Mouse (Mus musculus) intestine, embryonic 16.5 days (tissue): ENCODE measurements around the gene Mnat1. TPM values are rescaled to one million over a fixed set of nuclear protein-coding genes. Genes with fewer than 3 reads are reported as not detected.

Source experiments
- ATAC-seq: fragments of 200-750 bp; cut with Nextera tagmentation; 2 replicates; pipeline ENCODE4 v1.8.0; 2017; ENCODE audit warnings: moderate TSS enrichment, moderate library complexity
- H3K27ac ChIP-seq: fragments of 300-500 bp; sonication (generic); 2 replicates; pipeline ENCODE4 v1.5.1; 2014; ENCODE audit warnings: mild to moderate bottlenecking, low read length
- H3K27me3 ChIP-seq: fragments of 300-500 bp; sonication (generic); replicated peaks from 2 replicates; pipeline ENCODE4 v1.6.1; 2014; ENCODE audit warnings: low read length, control low read depth, mixed read lengths; ENCODE audit not compliant: control insufficient read depth, insufficient read depth
- H3K36me3 ChIP-seq: fragments of 300-500 bp; sonication (generic); 2 replicates; pipeline ENCODE4 v1.6.1; 2014; ENCODE audit warnings: low read length, control low read depth; ENCODE audit not compliant: control insufficient read depth, insufficient read depth
- H3K4me1 ChIP-seq: fragments of 300-500 bp; sonication (generic); 2 replicates; pipeline ENCODE4 v1.6.1; 2014; ENCODE audit warnings: low read length, control low read depth, mixed read lengths; ENCODE audit not compliant: control insufficient read depth, insufficient read depth
- H3K4me2 ChIP-seq: fragments of 300-500 bp; sonication (generic); 2 replicates; pipeline ENCODE4 v1.6.1; 2014; ENCODE audit warnings: low read depth, low read length, control low read depth
- H3K4me3 ChIP-seq: fragments of 300-500 bp; sonication (generic); 2 replicates; pipeline ENCODE4 v1.5.1; 2014; ENCODE audit warnings: mild to moderate bottlenecking, low read length
- H3K9ac ChIP-seq: fragments of 300-500 bp; sonication (generic); 2 replicates; pipeline ENCODE4 v1.6.1; 2014; ENCODE audit warnings: low read depth, low read length
- H3K9me3 ChIP-seq: fragments of 300-500 bp; sonication (generic); 2 replicates; pipeline ENCODE4 v1.6.1; 2016; ENCODE audit warnings: low read length, control low read depth; ENCODE audit not compliant: control insufficient read depth
- whole genome bisulfite sequencing: fragments of 180-500 bp; shearing (Covaris S2); extraction: QIAGEN DNeasy Blood & Tissue Kit; methylation state at CpG from one replicate; pipeline ENCODE4 v1.1.7; 2014; 5-methylcytosine and 5-hydroxymethylcytosine counted together
- polyA plus RNA-seq: library from polyadenylated mRNA; unstranded; fragments of >200 nt; fragmentation: Nextera tagmentation; extraction: Ambion mirVana; gene quantifications from 2 replicates; pipeline ENCODE4 v1.2.1, GENCODE M21; 2015

The Mnat1 gene
- polyA plus RNA-seq, 1 experiment from 2014 or later, result 21.1 TPM

DNA sequence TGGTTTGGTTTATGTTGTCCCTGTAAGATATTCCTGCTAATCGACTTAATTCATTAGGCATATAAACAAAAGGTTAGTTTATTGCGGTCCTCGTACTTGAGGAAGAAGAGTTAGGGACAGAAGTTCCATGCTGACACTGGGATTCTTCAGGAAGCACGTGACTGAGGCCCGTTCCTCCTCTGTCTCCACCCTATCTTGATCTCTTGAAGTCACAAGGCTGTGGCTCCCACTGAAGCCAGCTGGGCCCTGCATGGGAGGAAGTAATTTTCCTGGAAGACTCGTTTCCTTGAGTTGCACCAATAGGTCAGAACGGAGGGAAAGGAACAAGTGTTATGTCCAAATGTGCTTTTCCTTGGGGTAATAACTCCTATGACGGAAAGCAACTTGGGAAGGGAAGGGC lies 164.1 kb downstream of the Mnat1 start:
- H3K4me2 ChIP-seq, result peak overlapping the region; percentile 68
- 52% methylated on average over 8 of the region's 8 CpGs for WGBS
- H3K4me3 ChIP-seq, result peak overlapping the region; percentile 82
- no peaks in the 10 kb centered on the region for H3K36me3 ChIP-seq
- peaks cover 6% of the 10 kb centered on the region; the same call in 1 of the 2 replicates for H3K4me1 ChIP-seq
- H3K27me3 ChIP-seq, result no peaks in the 10 kb centered on the region
- 0 out of 2 replicates have a peak, but pooled peaks have one; percentile 15 for ATAC-seq
- H3K9me3 ChIP-seq, result no peaks in the 10 kb centered on the region
- H3K9ac ChIP-seq, result no peak overlapping the region; the same call in 1 of the 2 replicates
- no peak overlapping the region for H3K27ac ChIP-seq

DNA sequence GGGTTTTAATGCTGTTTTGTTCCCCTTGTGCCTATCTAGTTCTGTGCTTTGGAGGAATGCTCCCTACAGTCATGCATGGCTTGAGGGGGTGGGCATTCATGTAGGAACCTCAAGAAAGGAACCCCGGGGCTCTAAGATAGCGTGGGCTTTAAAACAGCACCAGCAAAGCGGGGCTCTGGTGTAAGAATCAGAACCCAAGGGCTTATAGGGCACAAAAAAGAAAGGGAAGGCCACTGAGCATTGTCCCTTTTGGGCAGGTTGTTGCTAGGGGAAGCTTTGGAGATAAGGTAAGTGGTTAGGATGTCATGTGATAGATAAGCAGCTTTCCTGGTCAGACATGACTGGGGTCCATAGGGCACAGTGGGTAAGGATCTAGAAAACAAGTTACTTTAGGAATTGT lies 165.1 kb downstream of the Mnat1 start:
- WGBS, result 95% methylated on average over 3 of the region's 3 CpGs
- H3K27me3 ChIP-seq, result no peaks in the 10 kb centered on the region
- H3K9me3 ChIP-seq, result no peaks in the 10 kb centered on the region
- H3K36me3 ChIP-seq, result no peaks in the 10 kb centered on the region
- no peak overlapping the region for H3K4me2 ChIP-seq
- H3K4me1 ChIP-seq, result peaks cover 6% of the 10 kb centered on the region; the same call in 1 of the 2 replicates
- ATAC-seq, result no peak
- no peak overlapping the region for H3K27ac ChIP-seq
- H3K9ac ChIP-seq, result no peak overlapping the region
- no peak overlapping the region for H3K4me3 ChIP-seq

DNA sequence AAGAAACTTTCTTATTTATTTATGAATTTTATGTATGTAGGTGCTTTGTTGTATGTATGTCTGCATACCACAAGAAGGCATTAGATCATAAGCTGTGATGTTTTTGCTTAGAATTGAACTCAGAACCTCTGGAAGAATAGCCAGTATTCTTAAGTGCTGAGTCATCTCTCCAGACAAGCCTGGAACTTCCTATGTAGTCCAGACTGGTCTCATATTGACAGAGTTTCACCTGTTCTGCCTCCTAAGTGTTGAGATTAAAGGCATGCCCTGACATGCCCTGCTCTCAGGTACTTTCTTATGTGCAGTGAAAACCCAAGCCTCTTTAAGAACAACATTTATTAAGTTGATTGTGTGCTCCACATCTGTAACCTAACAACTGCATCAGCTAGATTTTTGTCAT lies 171.4 kb downstream of the Mnat1 start:
- Histone ChIP-seq H3K9me3 (no peaks in the 10 kb centered on the region), H3K36me3 (no peaks in the 10 kb centered on the region), H3K4me2 (no peak overlapping the region), H3K27me3 (no peaks in the 10 kb centered on the region), H3K27ac (no peak overlapping the region), H3K4me3 (no peak overlapping the region), H3K9ac (no peak overlapping the region), H3K4me1 (peaks cover 7% of the 10 kb centered on the region; the same call in 1 of the 2 replicates)
- ATAC-seq, result no peak

DNA sequence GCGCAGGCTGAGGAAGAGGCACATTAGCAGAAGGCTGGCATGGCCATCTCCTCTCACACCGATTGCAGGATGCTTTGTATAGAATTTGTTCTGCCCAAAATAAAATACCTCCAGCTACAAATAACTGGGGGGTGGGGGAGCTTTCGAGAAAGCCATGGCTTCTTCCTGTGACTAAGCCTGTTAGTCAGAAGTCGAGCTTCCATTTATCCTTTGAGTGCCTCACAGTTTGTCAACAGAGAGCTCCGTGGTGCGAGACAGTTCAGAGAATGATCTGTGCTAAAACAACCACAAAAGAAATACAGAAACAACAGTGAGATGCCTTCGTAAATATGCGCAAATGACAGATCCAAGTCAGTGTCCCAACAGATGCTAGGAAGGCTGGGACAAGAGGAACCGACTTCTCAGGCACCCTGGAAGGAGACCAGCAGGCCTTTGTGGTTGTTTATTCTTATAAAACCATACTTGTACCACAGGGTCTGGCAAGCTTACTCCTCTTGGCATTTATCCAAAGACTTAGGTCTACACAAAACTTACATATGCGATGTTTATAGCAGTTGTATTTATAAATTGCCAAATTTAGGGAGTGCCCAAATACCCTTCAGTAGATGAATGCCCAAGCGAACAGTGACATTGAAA lies 172.1 kb downstream of the Mnat1 start:
- Histone ChIP-seq H3K4me2 (no peak overlapping the region), H3K4me3 (no peak overlapping the region), H3K4me1 (peaks cover 7% of the 10 kb centered on the region; the same call in 1 of the 2 replicates), H3K27ac (no peak overlapping the region), H3K27me3 (no peaks in the 10 kb centered on the region), H3K9me3 (no peaks in the 10 kb centered on the region), H3K36me3 (no peaks in the 10 kb centered on the region), H3K9ac (no peak overlapping the region)
- ATAC-seq, result no peak
- 63% methylated on average over 11 of the region's 11 CpGs for WGBS

DNA sequence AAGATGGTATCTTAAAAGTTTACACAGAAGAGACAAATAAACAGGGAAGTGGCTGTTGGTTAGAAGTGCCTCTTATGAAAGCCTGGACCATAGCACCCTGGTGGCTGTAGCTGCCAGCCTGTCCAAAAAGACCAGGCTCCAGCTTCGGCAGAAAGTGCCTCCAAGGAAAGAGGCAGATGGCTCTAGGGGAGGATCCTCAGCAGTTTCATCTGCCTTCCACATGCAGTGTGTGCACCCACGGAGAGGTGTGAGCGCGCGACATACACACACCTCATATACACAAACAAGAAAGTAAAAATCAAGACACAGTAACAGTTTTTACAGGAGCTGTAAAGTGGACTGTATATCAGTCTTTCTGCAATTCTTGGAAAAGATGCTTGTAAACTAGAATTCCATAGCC lies 175.1 kb downstream of the Mnat1 start:
- no peaks in the 10 kb centered on the region for H3K27me3 ChIP-seq
- H3K27ac ChIP-seq, result no peak overlapping the region
- no peaks in the 10 kb centered on the region for H3K36me3 ChIP-seq
- H3K9me3 ChIP-seq, result no peaks in the 10 kb centered on the region
- H3K9ac ChIP-seq, result no peak overlapping the region
- no peak overlapping the region for H3K4me3 ChIP-seq
- no peak overlapping the region for H3K4me2 ChIP-seq
- peaks cover 7% of the 10 kb centered on the region; the same call in 1 of the 2 replicates for H3K4me1 ChIP-seq
- 89% methylated on average over 5 of the region's 5 CpGs for WGBS
- no peak for ATAC-seq

DNA sequence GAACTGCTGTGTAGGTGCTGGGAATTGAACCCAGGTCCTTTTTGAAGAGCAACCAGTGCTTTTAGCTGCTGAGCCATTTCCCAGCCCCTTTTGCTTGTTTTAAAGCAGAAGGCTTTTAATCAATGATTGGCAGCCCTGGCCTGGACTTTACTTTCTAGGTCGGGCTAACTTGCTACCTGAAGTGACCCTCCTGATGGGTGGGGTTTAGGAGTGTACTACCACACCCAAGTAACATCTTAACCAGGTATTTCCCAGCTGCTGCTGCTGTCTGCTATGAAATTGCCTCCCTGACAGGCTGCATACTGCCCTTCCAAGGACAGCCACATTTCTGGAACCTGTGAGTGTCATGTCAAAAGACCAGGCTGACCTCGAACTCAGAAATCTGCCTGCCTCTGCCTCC lies 177.0 kb downstream of the Mnat1 start:
- ATAC-seq, result no peak
- peaks cover 4% of the 10 kb centered on the region; the same call in 1 of the 2 replicates for H3K4me1 ChIP-seq
- H3K36me3 ChIP-seq, result no peaks in the 10 kb centered on the region
- WGBS, result 78% methylated on average over 2 of the region's 2 CpGs
- no peak overlapping the region for H3K9ac ChIP-seq
- H3K4me2 ChIP-seq, result no peak overlapping the region
- H3K9me3 ChIP-seq, result no peaks in the 10 kb centered on the region
- no peak overlapping the region for H3K4me3 ChIP-seq
- no peak overlapping the region for H3K27ac ChIP-seq
- no peaks in the 10 kb centered on the region for H3K27me3 ChIP-seq

DNA sequence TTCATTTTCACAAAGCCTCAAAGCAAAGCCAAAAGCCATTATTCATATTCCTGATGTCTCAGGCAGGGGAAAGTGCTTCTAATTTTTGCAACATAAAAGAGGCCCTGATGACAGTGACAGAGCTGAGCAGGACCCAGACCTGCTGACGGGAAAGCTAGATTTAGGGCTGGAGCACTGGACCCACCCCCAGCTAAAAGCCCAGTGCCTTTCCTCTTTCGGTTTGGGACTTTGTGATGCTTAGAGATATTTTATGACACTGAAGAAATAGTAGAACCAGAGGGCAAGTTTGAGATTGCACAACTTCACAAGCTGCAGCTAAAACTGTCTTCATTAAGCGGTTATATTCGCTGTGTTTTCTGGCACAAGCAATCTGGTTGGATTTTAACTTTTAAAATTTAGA lies 181.1 kb downstream of the Mnat1 start:
- H3K4me2 ChIP-seq, result no peak overlapping the region
- H3K27ac ChIP-seq, result no peak overlapping the region; the same call in 1 of the 2 replicates
- no peak overlapping the region for H3K9ac ChIP-seq
- no peaks in the 10 kb centered on the region for H3K4me1 ChIP-seq
- no peaks in the 10 kb centered on the region for H3K27me3 ChIP-seq
- 77% methylated on average over 4 of the region's 4 CpGs for WGBS
- H3K4me3 ChIP-seq, result no peak overlapping the region
- ATAC-seq, result no peak
- no peaks in the 10 kb centered on the region for H3K9me3 ChIP-seq
- H3K36me3 ChIP-seq, result no peaks in the 10 kb centered on the region

DNA sequence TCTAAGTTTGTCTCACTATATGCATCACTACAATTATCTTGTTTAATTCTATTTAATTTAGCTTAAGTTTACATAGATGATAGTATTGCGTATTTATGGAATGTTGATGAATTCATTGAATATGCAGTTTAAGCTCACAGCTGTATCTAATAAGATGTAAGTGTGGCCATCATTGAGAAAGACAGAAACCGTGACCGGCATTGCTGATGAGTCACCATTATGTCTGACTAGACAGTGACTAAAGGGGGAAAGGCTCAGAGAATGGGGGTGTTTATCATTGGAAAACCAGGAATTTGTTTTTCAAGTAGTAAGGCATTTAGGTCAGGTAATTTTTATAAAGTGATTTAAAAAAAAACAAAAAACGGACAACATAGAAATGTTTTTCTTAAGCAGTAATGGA lies 184.2 kb downstream of the Mnat1 start:
- Histone ChIP-seq H3K4me2 (no peak overlapping the region), H3K27me3 (no peaks in the 10 kb centered on the region), H3K9ac (no peak overlapping the region), H3K36me3 (no peaks in the 10 kb centered on the region), H3K4me3 (no peak overlapping the region), H3K9me3 (no peaks in the 10 kb centered on the region), H3K27ac (no peak overlapping the region), H3K4me1 (no peaks in the 10 kb centered on the region)
- WGBS, result 83% methylated on average over 4 of the region's 4 CpGs
- ATAC-seq, result no peak

DNA sequence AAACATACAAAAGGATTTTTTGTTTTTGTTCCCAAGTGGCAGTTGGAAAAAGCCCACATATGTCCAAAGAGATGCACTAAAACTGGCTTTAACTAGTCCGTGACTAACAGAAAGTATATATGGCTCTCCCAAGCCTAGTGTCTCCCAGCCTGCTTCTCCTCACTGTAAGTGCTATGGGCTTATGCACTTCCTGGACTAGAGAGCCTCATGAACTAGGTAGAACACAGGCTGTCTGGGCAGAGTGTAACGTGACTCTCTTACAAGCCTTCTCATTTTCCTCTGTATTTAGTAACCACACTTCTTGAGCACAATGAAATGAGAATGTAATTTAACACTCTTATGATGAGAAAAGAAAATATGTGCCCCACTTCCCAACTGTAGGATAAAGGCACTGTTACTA lies 185.2 kb downstream of the Mnat1 start:
- no peaks in the 10 kb centered on the region for H3K27me3 ChIP-seq
- H3K4me1 ChIP-seq, result no peaks in the 10 kb centered on the region
- no peaks in the 10 kb centered on the region for H3K36me3 ChIP-seq
- ATAC-seq, result no peak
- H3K27ac ChIP-seq, result no peak overlapping the region
- no peak overlapping the region for H3K9ac ChIP-seq
- H3K4me3 ChIP-seq, result no peak overlapping the region
- H3K9me3 ChIP-seq, result no peaks in the 10 kb centered on the region
- no peak overlapping the region for H3K4me2 ChIP-seq
- 83% methylated on average over 2 of the region's 2 CpGs for WGBS
